Mouse (Mus musculus) stomach, adult 2 months (tissue): ENCODE measurements around the gene Slc26a6. TPM values are rescaled to one million over a fixed set of nuclear protein-coding genes. Genes with fewer than 3 reads are reported as not detected.

Source experiments
- polyA plus RNA-seq: library from polyadenylated mRNA; depleted of rRNA; stranded (reverse); fragments of >200 nt; gene quantifications from 2 replicates; pipeline ENCODE4 v1.2.3, GENCODE M21; 2012; rRNA removed

The Slc26a6 gene
- polyA plus RNA-seq: 27.7 and 31.3 TPM in 2 replicates

DNA sequence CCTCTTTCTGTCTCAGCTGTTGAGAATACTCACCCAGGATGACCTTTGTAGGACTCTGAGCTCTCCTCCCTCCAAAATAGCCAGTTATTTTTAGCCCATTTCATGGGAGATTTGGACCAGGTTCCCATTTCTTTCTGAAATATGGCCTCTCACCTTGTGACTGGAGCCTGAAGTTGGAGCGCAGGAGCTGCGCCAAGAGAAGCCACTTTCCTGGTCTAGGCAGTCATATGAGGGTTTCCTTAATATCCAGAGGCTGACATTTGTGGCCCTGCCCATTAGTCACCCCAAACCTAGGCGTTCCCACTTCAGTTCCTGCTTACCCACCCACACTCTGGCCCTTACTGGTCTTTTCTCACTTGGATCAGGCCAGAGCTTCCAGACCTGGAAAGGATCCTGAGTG is at the start of gene Slc26a6:
Gene Slc26a6, plus strand, starts transcription at position 308 of the 400 bp plus-strand sequence.

DNA sequence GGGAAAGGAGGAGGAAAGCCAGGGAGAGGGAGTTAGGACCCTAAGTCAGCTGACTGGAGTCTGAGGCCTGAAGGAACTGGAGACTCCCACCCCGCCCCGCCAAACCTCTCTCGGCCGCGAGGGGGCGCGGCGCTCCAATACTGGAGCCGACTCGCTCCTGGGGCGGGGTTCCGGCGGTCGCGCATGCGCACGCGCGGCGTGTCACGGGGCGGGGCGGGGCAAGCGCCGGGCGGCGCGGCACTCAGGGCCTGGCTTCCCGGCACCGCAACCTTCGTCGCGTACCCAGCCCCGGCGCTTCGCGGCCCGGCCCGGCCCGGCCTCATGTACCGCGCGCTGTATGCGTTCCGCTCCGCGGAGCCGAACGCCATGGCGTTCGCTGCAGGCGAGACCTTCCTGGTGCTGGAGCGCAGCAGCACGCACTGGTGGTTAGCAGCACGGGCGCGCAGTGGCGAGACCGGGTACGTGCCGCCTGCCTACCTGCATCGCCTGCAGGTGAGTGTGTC is 44.9 kb upstream of the Slc26a6 start, which contains the start of gene Nckipsd:
Gene Nckipsd, plus strand, starts transcription at position 206 of the 503 bp plus-strand sequence.

DNA sequence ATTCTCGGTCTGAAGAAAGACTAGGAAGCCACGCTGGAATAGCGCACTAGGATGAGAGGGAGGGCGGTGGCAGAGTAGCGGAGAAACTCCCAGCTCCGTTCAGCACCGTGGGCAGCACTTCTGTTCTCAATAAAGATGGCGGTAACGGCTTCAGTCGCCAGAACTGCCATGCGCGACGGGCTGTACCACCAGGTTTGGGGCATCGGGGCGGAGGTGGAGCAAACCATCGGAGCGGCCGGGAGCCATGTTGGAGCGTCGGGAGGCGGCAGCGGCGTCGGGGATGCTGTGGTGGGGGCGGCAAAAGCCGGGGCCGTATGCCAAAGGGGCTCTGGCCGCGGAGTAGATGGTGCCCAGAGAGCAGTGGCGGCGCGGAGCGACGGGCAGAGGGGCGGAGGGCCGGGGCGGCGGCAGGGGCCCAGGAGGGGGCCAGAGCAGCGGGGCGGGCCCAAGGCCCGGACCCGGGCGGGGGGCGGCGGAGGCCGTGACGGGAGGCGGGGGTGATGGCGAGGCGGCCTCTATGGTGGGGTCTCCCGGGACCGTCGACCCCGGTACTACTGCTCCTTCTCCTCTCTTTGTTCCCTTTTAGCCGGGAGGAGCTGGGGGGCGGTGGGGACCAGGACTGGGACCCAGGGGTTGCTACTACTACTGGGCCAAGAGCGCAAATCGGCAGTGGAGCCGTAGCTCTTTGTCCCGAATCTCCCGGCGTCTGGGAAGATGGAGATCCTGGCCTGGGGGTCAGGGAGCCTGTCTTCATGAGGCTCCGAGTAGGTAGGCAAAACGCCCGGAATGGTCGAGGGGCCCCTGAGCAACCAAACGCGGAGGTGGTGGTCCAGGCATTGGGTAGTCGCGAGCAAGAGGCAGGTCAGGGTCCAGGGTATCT is 27.0 kb upstream of the Slc26a6 start, which contains the start of gene Celsr3:
Gene Celsr3, plus strand, starts transcription at position 501 of the 880 bp plus-strand sequence.

GRCm38 (mm10) chr9:108914491-108914890 is 61.4 kb downstream of the Slc26a6 start, which contains the start of gene Tmem89:
Gene Tmem89 (plus strand): TSS chr9:108914619.

DNA sequence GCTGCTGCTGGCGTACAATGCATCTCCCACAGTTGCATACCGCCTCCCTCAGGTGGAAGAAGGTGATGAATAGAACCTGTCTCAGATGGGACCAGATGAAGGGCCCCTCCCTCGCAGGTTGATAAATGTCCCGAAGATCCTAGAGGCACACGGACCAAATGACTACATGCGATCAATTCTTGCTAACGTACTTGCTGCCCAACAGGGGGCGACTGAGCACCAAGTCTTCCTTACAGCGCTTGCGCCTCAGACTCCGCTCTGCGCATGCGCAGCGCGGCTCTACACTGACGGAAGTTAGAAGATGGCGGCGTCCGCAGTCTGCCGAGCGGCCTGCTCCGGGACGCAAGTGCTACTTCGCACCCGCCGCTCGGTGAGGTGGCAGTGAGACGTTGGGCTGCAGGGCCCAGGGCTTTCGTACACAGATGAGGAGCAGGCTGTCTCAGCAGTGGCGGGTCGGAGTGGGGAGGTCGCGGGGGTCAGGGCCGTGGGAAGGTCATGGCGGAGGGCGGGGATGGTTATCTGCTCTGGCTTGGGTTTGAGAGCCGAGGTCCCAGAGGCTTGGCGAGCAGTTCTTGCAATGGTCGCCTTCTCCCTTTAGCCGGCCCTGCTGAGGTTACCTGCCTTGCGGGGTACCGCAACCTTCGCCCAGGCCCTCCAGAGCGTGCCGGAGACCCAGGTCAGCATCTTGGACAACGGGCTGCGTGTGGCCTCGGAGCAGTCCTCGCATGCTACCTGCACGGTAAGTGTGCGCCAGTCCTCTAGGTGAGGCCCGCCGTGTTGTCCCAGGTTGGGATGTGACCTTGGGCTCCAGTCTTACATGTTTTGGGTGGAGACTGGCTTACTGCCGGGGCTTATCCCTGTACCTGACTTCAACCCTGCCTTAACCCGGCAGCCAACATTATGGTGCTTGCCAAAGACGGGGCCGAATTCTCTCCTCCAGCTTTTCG is 83.6 kb downstream of the Slc26a6 start, which contains the start of gene Uqcrc1:
Gene Uqcrc1, plus strand, starts transcription at position 216 of the 947 bp plus-strand sequence.

DNA sequence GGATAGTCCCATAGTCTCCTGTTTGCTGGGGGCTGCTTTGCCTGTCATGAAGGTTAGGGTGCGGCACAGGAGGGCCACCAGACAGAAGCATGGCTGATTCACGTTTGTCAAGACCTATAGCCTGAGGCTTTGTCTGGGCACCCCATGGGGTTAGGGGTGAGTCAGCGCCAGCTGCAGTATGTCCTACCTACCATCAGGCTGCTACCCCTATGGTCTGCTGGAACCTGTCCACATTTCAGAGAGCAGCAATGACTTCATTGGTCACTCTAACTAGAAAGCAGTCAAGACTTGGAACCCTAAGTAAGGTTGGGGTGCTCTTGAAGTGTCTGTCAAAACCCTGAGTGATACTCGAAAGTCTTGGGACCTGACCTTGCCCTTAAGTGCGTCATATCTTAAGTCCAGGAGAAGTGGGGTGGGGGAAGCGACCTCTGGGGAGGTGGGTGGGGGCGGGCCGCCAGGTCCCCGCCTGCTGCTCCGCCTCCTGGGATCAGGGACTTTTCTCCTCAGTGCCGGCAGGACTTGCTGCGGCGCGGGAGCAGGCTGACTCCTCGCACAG is 100.1 kb downstream of the Slc26a6 start, which contains the start of gene Col7a1:
Gene Col7a1, plus strand, starts transcription at position 506 of the 556 bp plus-strand sequence.

Other genes with a start within 250 kb of the Slc26a6 start
- 12.1 and 13.6 TPM in 2 replicates for gene Arih2, start 203.9 kb upstream of the Slc26a6 start, polyA plus RNA-seq
- gene Slc25a20, start 191.2 kb upstream of the Slc26a6 start, polyA plus RNA-seq: 11.4 and 14.5 TPM in 2 replicates
- 8.8 and 10.6 TPM in 2 replicates for gene Prkar2a, start 164.0 kb upstream of the Slc26a6 start, polyA plus RNA-seq
- 37.1 and 45.1 TPM in 2 replicates for gene Ip6k2, start 69.5 kb upstream of the Slc26a6 start, polyA plus RNA-seq
- 14.5 and 38.1 TPM in 2 replicates for gene Nckipsd, start 44.9 kb upstream of the Slc26a6 start, polyA plus RNA-seq
- gene Celsr3, start 27.0 kb upstream of the Slc26a6 start, polyA plus RNA-seq: 0.62 and 1.5 TPM in 2 replicates
- 1.3 and 2.6 TPM in 2 replicates for gene Tmem89, start 61.3 kb downstream of the Slc26a6 start, polyA plus RNA-seq
- gene Uqcrc1, start 83.3 kb downstream of the Slc26a6 start, polyA plus RNA-seq: 444 and 570 TPM in 2 replicates
- 4.0 and 9.4 TPM in 2 replicates for gene Col7a1, start 100.3 kb downstream of the Slc26a6 start, polyA plus RNA-seq
- gene Ucn2, start 132.7 kb downstream of the Slc26a6 start, polyA plus RNA-seq: 0.29 and 0.97 TPM in 2 replicates
- 12.2 and 14.2 TPM in 2 replicates for gene Pfkfb4, start 138.5 kb downstream of the Slc26a6 start, polyA plus RNA-seq
- gene Shisa5, start 185.3 kb downstream of the Slc26a6 start, polyA plus RNA-seq: 371 and 418 TPM in 2 replicates
- gene Trex1, start 206.5 kb downstream of the Slc26a6 start, polyA plus RNA-seq: 42.3 and 70.1 TPM in 2 replicates
- gene Atrip, start 220.8 kb downstream of the Slc26a6 start, polyA plus RNA-seq: 5.3 and 8.5 TPM in 2 replicates
- gene Ccdc51, start 229.2 kb downstream of the Slc26a6 start, polyA plus RNA-seq: 2.9 and 3.4 TPM in 2 replicates
- gene Tma7, start 229.3 kb downstream of the Slc26a6 start, polyA plus RNA-seq: 2.6 and 3.2 TPM in 2 replicates
- 6.5 and 9.5 TPM in 2 replicates for gene Plxnb1, start 242.1 kb downstream of the Slc26a6 start, polyA plus RNA-seq